Mouse (Mus musculus) urinary bladder, adult 2 months (tissue): Measurements from ENCODE around the gene Sfrp5. TPM values are rescaled to one million over a fixed set of nuclear protein-coding genes. Genes with fewer than 3 reads are reported as not detected.
A peak's percentile ranks its signal among the peaks of the same experiment; 100 is the strongest.

Source experiments
- DNase-seq: peaks from one replicate; pipeline ENCODE4 v3.0.0; 2022; ENCODE audit warnings: low spot score
- polyA plus RNA-seq: library from polyadenylated mRNA; depleted of rRNA; stranded (reverse); fragments of >200 nt; gene quantifications from 2 replicates; pipeline ENCODE4 v1.2.3, GENCODE M21; 2012

The Sfrp5 gene
- polyA plus RNA-seq, 1 experiment = 10.3 TPM

- DNase-seq = no peak
Measured at GRCm38 (mm10) chr19:42198026-42198425, 4.0 kb downstream of the Sfrp5 start.

GRCm38 (mm10) chr19:42197066-42197465 is 5.0 kb downstream of the Sfrp5 start:
- DNase-seq = no peak

GRCm38 (mm10) chr19:42196378-42196777 is 5.7 kb downstream of the Sfrp5 start:
- DNase-seq = no peak

- no peak for DNase-seq
Measured at GRCm38 (mm10) chr19:42193311-42193710, 8.7 kb downstream of the Sfrp5 start.

GRCm38 (mm10) chr19:42190494-42190893 is 11.6 kb downstream of the Sfrp5 start:
- DNase-seq = no peak

- no peak for DNase-seq
Measured at GRCm38 (mm10) chr19:42189735-42190134, 12.3 kb downstream of the Sfrp5 start.

- DNase-seq = no peak
Measured at GRCm38 (mm10) chr19:42182673-42183072, 19.4 kb downstream of the Sfrp5 start.

GRCm38 (mm10) chr19:42179356-42179755 is 22.7 kb downstream of the Sfrp5 start:
- no peak for DNase-seq

- no peak for DNase-seq
Measured at GRCm38 (mm10) chr19:42177461-42177860, 24.6 kb downstream of the Sfrp5 start.

- no peak for DNase-seq
Measured at GRCm38 (mm10) chr19:42176841-42177240, 25.2 kb downstream of the Sfrp5 start.

- peak; percentile 79 for DNase-seq
Measured at GRCm38 (mm10) chr19:42170025-42170969, 31.8 kb downstream of the Sfrp5 start.

GRCm38 (mm10) chr19:42169322-42169975 is 32.6 kb downstream of the Sfrp5 start:
- DNase-seq = no peak

GRCm38 (mm10) chr19:42167489-42167888 is 34.6 kb downstream of the Sfrp5 start:
- DNase-seq = no peak

- no peak for DNase-seq
Measured at GRCm38 (mm10) chr19:42166766-42167165, 35.3 kb downstream of the Sfrp5 start.

GRCm38 (mm10) chr19:42166130-42166529 is 35.9 kb downstream of the Sfrp5 start:
- peak; percentile 83 for DNase-seq

GRCm38 (mm10) chr19:42164188-42164587 is 37.9 kb downstream of the Sfrp5 start:
- DNase-seq = no peak

GRCm38 (mm10) chr19:42163764-42164163 is 38.3 kb downstream of the Sfrp5 start, which contains the start of gene Zfyve27:
Gene Zfyve27, plus strand, starts transcription at chr19:42163951.
- no peak for DNase-seq

- no peak for DNase-seq
Measured at GRCm38 (mm10) chr19:42158246-42159017, 43.6 kb downstream of the Sfrp5 start.

- no peak for DNase-seq
Measured at GRCm38 (mm10) chr19:42157493-42158237, 44.4 kb downstream of the Sfrp5 start.

GRCm38 (mm10) chr19:42151990-42152389 is 50.1 kb downstream of the Sfrp5 start:
- peak; percentile 70 for DNase-seq

GRCm38 (mm10) chr19:42148569-42148860 is 53.5 kb downstream of the Sfrp5 start:
- peak; percentile 33 for DNase-seq
